Mouse (Mus musculus): ENCODE measurements around the gene Krt75.

Gene Krt75

DNA sequence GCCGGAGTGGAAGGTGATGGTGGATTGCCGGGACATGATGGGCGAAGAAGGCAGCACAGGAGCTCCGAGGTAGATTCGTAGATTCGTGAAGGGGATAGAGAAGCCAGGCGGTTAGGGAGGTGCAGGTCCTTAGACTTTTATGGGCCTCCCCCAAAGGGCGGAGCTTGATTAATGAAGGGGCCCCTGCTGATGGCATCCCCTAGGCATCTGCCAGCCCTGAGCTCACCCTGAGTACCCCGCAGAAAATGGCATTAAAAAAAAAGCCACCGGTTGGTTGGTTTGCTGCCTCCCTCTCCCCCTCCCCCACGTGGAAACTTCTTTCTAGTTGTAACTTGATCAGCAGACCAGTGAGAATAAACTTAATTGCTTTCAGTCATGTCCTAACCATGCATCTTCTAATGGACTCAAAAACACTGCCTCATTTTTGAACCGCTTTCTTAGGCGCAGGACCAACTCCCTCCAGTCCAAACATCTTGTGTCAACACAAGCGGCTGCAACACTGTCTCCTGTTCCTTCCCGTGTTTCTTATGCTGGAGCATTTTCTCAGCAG, at the start of gene Krt75:
TSS of gene Krt75 (minus strand) at position 109 of the 550 bp plus-strand sequence.
- DNase-seq (ENCODE audit: low read depth, low spot score) = no peak

DNA sequence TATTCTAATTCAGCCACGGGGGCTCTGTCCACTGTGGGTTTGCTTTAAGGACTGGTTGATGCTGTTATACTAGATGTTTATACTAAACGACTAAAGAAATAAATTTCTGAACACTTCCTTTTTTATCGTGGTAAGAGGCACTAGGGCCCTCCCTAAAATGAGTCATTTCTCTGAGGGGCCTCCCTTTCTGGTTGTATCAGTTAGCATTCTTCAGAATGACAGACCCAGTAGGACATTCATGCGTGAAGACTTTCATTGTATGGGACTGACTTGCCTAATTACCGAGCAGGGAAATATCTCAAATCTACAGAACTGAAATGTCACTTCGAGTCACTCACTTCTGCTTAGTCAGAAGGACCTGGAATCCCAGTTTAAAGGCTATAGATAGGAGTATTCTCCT, 25.4 kb upstream of the Krt75 start:
- no peak for DNase-seq (ENCODE audit: low read depth, low spot score)

DNA sequence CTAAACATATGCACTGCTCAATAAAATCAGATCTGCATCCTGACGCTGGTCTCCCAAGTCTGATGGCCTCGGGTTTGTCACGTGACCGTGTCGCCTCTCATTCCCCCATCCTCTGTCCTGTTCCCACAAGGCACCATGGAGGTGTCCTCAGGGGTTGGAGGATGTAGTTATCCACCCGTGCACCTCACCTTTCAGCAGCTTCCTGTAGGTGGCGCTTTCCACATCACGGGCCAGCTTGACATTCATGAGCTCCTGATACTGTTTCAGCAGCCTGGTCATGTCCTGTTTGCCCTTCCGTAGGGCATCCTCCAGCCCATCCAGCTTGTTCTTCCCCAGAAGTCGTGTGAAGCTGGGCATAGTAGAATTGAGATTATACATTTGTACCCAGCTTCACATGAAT, 14.5 kb upstream of the Krt75 start:
- DNase-seq (ENCODE audit: low read depth, low spot score) = no peak

DNA sequence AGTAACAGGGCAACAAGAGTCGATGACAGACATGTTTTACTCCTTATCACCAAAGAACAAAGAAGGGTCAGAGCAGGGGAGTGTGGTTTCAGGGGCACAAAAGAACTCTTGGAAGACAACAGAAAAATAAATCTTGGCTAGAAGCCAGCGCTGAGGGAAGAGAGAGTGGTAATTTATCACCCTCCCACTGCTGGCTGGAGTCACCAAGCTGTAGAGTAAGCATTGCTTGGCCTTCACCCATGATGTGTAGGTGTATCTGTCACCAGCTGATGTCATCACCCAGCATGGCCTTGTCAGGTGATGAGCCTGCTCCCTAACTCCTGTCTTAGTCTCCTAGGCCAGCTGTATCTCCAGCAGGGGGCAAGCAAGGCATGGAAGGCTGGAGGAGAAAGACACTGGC, 10.8 kb upstream of the Krt75 start:
- DNase-seq (ENCODE audit: low read depth, low spot score) = no peak

DNA sequence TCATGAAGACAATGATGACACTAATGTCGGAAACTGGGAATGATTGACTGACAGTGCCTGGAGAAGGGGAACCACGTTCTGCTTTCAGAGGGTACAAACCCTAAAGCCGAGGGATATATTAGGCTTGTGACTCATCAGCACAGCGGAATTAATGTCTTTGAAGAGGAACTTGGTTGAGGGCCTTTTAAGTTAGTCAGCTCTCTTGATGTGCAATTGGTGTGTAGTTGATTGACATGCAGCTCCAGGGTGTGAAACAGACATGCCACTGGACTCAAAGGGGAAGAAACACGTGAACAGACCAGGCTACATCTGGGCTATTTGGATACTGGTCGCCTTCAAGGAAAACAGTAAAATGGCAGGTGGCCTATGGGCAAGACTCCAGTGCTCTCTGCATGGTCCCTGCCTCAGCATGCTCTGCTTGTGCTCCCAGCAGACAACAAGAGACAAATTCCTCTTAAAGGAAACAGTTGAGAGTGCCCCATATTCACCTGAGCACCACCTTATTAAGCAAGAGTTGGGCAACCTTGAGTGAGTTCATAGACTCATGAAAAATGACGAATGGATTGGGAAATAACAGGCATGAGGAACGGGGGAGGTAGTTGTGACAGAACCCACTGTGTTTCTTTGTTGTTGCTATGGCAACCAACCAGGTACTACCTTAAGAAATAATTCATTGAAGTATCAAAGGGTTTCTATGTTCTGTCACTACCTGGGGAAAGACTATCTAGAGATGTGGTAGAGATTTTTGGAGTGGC, 9.7 kb upstream of the Krt75 start:
- DNase-seq (ENCODE audit: low read depth, low spot score) = no peak

DNA sequence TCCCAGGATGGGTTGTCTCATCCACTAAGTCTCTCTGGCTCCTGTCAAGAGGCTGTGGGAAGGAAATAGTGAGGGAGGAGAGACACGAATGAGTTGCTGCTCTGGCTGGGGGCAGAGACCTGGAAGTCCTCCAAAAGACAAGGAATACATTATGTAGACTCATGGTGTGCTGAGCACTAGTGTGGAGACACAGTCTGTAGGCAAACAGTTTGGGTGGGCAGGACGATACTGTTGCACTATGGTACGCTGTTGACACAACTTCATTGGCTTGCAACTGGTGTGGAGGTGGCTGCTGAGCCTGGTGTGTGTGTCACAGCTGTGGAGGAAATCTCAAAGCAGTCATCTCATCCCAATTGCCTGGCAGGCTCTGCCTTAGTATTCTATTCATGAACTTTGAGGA, 8.0 kb upstream of the Krt75 start:
- DNase-seq (ENCODE audit: low read depth, low spot score) = no peak

DNA sequence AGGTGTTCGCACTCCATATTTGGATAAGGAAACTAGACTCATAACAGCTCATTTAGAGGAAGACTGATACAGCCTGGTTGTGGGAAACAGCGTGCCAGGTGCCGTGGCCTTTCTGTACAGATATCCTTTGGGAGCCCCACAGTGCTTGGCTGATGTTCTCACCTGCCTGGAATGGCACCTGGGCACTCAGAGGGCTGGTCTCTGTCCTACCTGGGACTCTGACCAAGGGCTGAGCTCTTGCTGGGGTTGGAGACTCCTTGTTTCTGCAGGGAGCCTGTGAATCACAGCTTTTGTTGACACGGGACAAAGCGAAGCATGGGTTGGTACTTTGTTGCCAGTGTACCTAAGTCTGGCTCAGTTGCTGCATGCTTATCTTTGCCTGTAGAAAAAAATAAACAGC, 1.8 kb upstream of the Krt75 start:
- DNase-seq (ENCODE audit: low read depth, low spot score) = no peak

DNA sequence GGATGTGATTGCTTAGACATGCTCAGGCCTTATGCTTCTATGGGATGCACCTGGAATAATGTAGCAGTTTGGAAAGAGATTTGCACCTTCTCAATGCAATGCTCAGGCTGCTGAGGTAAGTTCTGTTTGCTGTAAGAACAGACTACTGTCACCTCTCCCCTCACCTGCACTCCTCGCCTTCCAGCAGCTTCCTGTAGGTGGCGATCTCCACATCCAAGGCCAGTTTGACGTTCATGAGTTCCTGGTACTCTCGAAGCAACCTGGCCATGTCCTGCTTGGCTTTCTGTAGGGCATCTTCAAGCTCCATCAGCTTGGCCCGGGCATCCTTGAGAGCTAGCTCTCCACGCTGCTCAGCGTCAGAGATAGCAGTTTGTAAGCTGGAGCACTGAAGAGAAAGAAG, 5.9 kb downstream of the Krt75 start:
- no peak for DNase-seq (ENCODE audit: low read depth, low spot score)

DNA sequence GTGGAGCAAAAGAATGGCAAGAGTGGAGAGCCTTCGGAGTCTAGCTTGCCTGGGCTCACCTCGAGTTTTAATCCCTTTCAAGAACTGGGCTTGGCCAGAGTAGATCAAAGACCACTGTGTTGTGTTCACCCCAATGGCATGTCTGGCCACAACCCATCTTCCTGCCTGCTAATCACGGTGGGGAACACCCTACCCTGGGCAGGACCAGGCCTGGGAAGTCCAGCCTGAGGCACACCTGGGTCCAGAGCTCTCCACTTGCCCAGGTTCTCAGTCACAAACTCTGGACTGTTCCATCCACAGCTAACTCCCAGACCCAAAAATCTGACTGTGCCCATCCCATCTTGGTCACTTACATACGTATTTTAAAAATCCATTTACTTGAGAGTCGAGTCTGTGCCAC, 10.9 kb downstream of the Krt75 start, which contains the start of gene Krt90:
TSS of gene Krt90 (minus strand) at position 101 of the 400 bp plus-strand sequence.
- DNase-seq (ENCODE audit: low read depth, low spot score) = no peak

DNA sequence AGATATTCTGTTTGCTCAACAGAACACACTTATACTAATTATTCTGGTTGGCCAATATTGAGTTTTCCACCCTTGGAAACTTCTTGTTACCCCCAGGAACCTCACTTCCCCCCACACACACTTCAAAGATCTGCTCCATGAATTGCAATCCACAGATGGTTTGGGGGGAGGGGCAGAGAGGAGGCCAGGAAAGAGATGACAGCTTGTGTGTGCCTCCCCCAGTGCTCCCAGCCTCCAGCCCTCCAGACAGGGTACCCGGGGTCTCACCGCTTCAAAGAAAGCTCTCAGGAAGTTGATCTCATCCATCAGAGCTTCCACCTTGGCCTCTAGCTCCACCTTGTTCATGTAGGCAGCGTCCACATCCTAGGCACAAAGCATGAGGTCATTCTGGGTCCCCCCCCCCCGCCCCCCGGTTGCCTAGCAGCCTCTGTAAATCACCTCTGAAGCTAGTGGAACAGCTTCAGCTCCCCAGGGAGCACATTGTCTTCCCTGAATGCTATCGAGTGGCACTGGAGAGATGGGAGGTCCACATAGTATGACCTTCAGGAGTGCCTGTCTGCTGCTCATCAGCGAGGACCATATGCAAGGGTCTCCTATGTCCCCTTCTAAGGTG, 15.6 kb downstream of the Krt75 start:
- no peak for DNase-seq (ENCODE audit: low read depth, low spot score)

DNA sequence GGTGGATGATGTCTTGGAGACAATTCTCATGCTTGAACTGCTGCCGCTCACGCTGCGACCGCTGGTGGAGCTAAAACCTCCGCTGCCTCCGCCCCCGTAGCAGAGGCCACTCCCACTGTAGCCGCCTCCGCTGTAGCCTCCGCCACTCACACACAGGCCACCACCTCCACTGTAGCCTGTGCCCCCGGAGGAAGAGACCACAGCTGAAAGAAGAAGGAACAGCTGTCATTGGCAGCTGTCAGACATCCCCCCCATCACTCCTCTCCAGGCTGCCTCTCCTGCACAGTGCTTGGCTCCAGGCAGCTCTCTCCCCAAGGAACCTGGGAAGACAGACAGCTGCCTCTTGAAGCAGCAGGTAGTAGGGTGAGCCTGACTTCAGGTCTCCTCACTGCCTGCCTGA, 20.5 kb downstream of the Krt75 start:
- no peak for DNase-seq (ENCODE audit: low read depth, low spot score)

DNA sequence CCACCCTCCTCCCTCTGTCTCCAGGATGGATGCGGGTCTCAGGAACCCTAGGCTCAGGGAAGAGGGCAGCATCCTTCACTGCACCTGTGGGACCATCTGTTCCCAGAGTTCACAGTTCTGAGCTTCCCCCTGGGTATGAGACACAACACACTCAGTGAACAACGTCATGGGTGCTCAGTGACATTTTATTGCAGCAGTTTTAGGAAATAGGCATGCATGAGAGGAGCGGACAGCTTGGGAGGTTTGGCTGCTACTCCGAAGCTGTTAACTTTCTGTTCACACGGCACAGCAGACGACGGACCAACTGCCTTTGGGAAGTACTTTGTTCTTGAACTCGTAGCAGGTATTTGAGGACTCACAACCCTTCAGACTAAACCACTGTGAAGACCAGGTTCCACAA, 21.5 kb downstream of the Krt75 start:
- DNase-seq (ENCODE audit: low read depth, low spot score) = no peak

DNA sequence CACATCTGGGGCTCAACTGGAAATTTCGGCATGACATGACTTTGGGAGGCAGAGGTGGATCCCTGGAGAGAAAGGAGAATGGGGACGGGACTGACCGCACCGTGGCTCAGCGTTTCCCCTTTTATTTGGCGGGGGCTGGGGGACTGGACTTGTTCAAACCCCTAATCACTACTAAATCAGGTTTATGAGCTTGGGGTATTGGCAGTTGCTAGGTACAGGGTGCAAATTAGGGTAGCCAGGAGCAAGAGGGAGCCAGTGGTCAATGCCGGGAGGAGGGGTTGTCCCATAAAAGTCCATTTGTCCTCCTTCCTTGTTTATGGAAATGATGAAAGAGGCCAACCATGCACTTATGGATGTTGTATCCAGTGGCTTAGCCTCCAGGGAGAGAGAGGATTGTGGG, 23.1 kb downstream of the Krt75 start, which contains the start of gene Krt82:
TSS of gene Krt82 (minus strand) at position 101 of the 400 bp plus-strand sequence.
- DNase-seq (ENCODE audit: low read depth, low spot score) = no peak

DNA sequence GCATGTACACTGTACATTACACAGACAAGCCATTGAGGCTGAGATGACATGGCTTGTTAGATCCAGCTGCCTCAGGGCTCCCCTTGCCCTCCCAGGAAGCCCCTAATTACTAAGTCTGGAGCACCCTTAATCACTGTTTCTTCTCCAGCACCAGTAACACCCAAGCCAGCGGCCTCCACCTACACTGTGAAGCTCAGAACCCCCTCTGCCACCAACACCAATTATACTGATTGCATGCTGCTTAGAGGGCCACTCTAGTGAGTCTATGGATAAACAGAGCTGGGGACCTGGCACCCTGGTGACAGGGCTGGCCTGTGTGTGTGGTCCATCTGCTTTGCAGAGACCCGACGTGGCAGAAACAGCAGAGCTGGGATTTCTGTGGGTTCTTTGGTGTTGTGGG, 29.2 kb downstream of the Krt75 start:
- DNase-seq (ENCODE audit: low read depth, low spot score) = no peak

DNA sequence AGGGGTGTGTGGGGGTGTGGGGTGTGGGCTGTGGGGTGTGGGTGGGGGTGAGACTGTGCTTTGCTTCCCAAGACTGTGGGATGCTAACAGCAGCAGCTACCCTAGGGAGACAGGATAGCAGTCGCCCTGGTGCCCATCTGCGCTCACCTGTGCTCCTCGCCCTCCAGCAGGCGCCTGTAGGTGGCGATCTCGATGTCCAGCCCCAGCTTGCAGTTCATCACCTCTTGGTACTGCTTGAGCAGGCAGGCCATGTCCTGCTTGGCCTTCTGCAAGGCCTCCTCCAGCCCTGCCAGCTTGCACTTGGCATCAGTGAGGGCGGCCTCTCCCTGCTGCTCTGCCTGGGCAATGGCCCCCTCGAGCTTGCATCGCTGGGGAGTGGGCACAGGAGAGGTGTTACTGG, 31.2 kb downstream of the Krt75 start:
- DNase-seq (ENCODE audit: low read depth, low spot score) = no peak

DNA sequence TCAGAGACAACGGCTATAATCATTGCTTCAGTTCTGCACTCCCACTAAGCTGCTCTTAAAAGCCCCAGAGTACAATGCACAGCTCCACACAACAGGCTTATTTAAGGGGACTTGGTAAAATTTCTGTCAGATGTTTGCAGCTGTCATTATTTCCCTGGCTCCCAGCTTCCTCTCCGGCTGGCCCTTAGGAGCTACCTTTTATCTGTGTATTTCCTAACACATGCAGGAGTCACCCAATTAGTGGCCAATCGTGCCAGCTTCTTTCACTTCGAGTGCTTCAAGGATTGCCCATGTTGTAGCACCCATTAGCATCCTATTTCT, 35.2 kb downstream of the Krt75 start:
- DNase-seq (ENCODE audit: low read depth, low spot score) = no peak

DNA sequence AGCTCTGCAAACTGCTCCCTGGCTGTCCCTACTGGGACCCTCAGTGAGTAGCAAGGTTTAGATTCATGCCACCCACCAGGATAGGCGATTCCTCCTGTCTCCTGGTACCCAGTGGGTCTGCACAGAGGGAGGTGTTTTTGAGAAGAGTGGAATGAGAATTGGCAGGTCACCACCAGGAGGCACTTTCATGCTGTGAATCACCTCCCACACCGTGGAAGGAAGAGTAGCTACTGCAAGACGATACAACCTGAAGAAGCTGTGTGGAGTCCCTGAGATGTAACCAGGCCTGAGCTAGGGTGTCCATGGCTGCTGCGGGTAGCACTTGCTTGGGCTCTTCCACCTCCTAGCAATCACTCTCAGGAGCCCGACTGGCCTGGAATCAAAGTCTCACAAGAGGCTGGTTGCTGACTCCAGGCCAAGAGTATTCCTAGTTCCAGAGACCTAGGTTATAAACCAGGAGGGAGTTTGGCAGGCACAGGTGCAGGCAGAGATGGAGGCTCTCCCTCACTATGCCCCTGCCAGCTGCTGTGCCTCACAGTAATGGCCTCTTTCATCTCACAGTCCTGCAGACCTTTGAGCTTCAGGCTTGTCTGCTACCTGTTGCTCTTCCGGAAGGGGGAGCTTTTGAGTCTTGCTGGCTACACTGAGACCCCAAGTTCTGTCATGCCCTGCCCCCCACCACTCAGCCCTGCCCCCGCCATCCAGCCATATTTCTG, 35.7 kb downstream of the Krt75 start:
- no peak for DNase-seq (ENCODE audit: low read depth, low spot score)

DNA sequence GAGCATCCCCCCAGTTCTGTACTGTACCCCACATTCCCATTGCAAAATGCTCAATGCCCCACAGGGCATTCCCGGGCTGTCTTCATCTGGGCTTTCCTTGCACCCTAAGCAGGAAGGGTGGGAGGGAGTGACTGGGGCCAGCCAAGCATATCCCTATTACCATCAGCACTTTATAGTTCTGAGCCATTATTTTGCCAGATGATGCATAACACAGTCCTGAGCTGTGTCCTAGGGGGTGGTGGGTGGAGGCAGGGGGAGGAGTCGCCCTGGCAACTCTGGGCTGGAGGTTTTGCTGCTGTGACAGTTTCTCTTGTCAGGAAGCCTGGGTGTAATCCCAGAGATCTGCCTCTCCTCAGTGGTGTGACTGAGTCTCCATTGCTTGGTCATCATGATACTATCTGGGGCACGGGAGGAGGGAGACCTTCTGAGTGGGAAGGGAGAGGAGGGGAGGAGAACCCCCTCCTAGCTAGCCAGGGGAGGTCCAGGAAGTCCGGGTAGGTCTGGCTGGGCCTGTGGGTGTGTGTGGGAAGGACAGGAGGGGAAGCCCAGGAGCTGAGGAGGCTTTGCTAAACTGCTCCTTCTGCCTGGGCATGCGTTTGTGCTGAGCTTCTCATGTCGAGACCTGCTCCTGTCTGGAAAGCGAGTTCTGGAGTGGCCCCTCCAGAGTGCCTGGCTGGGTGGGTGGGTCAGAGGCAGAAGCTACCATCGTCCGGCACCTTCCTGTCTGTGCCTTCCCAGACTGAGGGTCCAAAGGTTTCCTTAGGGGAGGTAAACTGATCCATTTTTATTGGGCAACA, 37.5 kb downstream of the Krt75 start:
- DNase-seq (ENCODE audit: low read depth, low spot score) = no peak

DNA sequence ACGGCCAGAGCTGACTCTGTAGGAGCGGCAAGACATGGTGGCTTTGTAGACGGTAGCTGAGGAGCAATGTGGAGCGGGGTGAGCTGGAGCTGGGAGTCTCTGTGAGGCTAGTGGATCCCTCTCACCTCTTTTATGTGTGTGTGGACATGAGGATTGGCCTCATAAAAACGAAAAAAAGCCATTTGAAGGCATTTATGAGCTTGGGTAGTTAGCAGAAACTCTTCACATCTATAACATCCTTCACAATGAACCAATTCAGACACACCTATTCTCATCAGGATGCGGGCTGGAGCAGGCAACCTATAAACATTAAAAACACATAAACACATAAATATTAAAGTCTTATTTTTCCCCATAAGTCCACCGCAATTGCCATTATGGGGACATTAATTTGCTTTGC, 41.0 kb downstream of the Krt75 start, which contains the start of gene Krt84:
TSS of gene Krt84 (minus strand) at position 101 of the 400 bp plus-strand sequence.
- DNase-seq (ENCODE audit: low read depth, low spot score) = no peak

DNA sequence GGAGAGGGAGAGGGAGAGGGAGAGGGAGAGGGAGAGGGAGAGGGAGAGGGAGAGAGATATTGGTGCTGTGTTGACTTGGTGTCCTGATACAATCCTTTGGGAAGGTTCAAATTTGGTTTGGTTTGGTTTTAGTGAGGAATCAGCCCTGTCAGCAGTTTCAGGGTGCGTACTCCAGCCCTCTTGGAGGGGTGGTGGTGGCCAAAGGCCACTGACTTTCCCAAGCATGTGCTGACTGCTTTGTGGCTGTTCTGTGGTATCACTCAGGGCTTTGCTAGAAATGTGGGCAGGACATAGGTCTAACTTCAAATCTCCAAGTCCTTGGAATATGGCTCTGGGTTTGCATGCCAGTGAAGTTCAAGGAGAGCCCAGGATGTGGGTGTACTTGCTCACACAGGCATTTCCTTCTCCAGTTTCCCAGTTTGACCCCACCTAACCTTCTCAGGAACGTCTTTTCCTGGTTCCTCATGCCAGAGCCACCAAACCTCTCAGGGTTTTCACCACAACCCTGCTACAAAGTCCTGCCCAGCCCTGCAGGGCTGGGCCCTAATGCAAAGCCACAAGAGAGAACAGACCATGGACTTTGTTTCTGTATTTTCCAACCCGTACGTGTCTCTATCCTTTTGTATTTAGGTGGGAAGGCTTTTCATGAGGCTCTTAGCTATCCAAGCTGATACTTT, 51.0 kb downstream of the Krt75 start:
- DNase-seq (ENCODE audit: low read depth, low spot score) = peak; percentile 10

DNA sequence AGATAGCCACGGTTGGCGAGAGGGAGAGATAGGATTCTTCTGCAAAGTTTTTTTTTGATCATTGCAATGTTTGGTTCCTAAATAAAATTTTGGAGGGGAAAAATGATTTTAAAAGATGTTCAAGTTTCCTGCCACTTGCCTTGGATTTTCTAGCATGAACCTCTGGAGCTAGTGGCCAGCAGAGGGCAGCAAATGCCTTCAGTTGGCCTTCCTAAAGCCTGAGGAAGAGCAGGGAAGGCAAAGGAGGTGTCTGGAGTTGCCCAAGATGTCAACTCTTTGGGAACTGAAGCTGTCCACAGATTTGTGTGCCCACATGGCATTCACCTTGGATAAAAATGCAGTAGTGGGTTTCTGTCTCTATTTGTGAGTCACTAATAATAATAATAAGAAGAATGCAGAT, 53.9 kb downstream of the Krt75 start:
- DNase-seq (ENCODE audit: low read depth, low spot score) = peak; percentile 65

All from skeletal muscle tissue, adult 2 months (tissue).